Mouse (Mus musculus) forebrain, embryonic 12.5 days (tissue): ENCODE data around the gene Gm266. TPM values are rescaled to one million over a fixed set of nuclear protein-coding genes. Genes with fewer than 3 reads are reported as not detected.
A peak's percentile ranks its signal among the peaks of the same experiment; 100 is the strongest.
"Not testable (repeated sequence)": the region's sequence is repeated elsewhere in the genome, so short reads cannot be mapped to it uniquely, and the experiment has no call there.

Source experiments
- ATAC-seq: fragments of 200-750 bp; cut with Nextera tagmentation; 2 replicates; pipeline ENCODE4 v1.8.0; 2017; ENCODE audit warnings: moderate TSS enrichment; ENCODE audit not compliant: low FRiP score
- H3K27ac ChIP-seq: fragments of 300-500 bp; sonication (generic); 2 replicates; pipeline ENCODE4 v1.5.1; 2016; ENCODE audit warnings: mild to moderate bottlenecking
- H3K27me3 ChIP-seq: fragments of 300-500 bp; sonication (generic); 2 replicates; pipeline ENCODE4 v1.6.1; 2016; ENCODE audit warnings: mild to moderate bottlenecking
- H3K36me3 ChIP-seq: fragments of 300-500 bp; sonication (generic); replicated peaks from 2 replicates; pipeline ENCODE4 v1.6.1; 2016; ENCODE audit warnings: mild to moderate bottlenecking
- H3K4me1 ChIP-seq: fragments of 300-500 bp; sonication (generic); 2 replicates; pipeline ENCODE4 v1.6.1; 2016
- H3K4me2 ChIP-seq: fragments of 300-500 bp; sonication (generic); 2 replicates; pipeline ENCODE4 v1.6.1; 2016; ENCODE audit warnings: mild to moderate bottlenecking, moderate library complexity
- H3K4me3 ChIP-seq: fragments of 300-500 bp; sonication (generic); replicated peaks from 2 replicates; pipeline ENCODE4 v1.5.1; 2016; ENCODE audit warnings: mild to moderate bottlenecking
- H3K9ac ChIP-seq: fragments of 300-500 bp; sonication (generic); 2 replicates; pipeline ENCODE4 v1.6.1; 2016; ENCODE audit warnings: mild to moderate bottlenecking
- H3K9me3 ChIP-seq: fragments of 300-500 bp; sonication (generic); 2 replicates; pipeline ENCODE4 v1.6.1; 2016
- WGBS: fragments of 180-500 bp; shearing (Covaris S2); methylation state at CpG from one replicate; pipeline ENCODE4 v1.1.7; 2016; 5-methylcytosine and 5-hydroxymethylcytosine counted together
- polyA plus RNA-seq: library from polyadenylated mRNA; unstranded; fragments of >200 nt; fragmentation: Nextera tagmentation; extraction: Ambion mirVana; gene quantifications from 2 replicates; pipeline ENCODE4 v1.2.1, GENCODE M21; 2016

The Gm266 gene
- polyA plus RNA-seq, 1 experiment from 2014 or later, result 3.5 TPM

DNA sequence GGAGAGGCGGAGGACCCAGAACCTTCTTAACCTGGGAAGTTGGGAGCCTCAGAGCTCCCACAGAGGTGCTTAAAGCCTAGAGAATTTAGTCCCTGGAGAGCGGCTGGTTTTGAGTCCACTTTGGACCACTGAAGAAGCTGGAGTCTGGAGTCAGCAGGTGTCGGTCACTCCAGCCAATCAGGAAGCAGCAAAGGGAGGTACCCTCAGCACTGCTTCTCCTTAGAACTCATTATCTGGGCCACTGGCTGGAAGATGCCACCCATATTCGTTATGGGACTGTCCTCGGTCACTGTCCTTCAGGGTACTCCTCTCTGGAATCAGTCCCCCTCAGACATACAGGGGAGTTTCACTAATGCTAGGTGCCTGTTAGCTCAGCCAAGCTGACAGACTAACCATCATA lies 30.3 kb upstream of the Gm266 start:
- no peaks in the 10 kb centered on the region for H3K4me1 ChIP-seq
- H3K36me3 ChIP-seq, result no peaks in the 10 kb centered on the region
- ATAC-seq, result no peak
- H3K27me3 ChIP-seq, result no peaks in the 10 kb centered on the region
- H3K4me3 ChIP-seq, result no peak overlapping the region
- H3K9me3 ChIP-seq, result 0 out of 2 replicates have a peak, but pooled peaks cover 4% of the 10 kb centered on the region
- 88% methylated on average over 5 of the region's 5 CpGs for WGBS
- no peak overlapping the region for H3K27ac ChIP-seq
- no peak overlapping the region for H3K9ac ChIP-seq
- no peak overlapping the region for H3K4me2 ChIP-seq

DNA sequence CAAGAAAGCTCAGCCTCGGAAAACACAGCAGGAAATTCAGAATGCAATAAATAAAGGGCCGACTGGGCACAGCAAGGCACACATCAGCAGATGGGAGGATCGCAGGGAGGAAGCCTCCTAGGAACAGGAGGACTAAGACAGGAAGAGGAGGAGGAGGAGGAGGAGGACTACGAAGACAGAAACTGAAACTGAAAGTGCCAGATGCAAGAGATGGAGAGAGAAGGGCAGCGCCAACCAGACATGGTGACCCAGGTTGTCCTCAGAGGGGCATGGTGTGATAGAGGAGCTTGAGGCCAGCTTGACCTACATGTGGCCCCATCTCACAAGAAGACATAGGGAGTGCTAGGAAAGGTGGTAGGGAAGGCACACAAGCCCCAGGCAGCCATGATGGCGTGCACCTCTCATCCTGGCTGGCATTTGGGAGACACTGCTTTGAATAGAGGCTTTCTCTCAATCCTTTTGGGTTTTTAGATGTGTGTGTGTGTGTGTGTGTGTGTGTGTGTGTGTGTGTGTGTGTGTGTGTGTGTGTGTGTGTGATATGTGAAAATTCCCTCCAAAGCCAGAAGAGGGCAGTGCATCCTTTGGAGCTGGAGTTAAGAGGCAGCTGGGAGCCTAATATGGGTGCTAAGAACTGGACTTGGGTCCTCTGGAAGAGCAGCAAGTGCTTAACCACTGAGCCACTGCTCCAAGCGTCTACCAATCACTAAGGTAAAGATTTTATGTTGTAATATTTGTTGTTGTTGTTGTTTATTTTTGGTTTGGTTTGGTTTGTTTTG lies 29.4 kb upstream of the Gm266 start:
- Histone ChIP-seq H3K9ac (no peak overlapping the region), H3K36me3 (no peaks in the 10 kb centered on the region), H3K4me3 (no peak overlapping the region), H3K27me3 (no peaks in the 10 kb centered on the region), H3K9me3 (0 out of 2 replicates have a peak, but pooled peaks cover 4% of the 10 kb centered on the region), H3K27ac (no peak overlapping the region), H3K4me2 (no peak overlapping the region), H3K4me1 (no peaks in the 10 kb centered on the region)
- no peak for ATAC-seq
- WGBS, result 91% methylated on average over 7 of the region's 7 CpGs

- H3K4me1 ChIP-seq, result no peaks in the 10 kb centered on the region
- H3K27ac ChIP-seq, result no peak overlapping the region
- no peak for ATAC-seq
- 0 out of 2 replicates have a peak, but pooled peaks cover 4% of the 10 kb centered on the region for H3K9me3 ChIP-seq
- H3K4me2 ChIP-seq, result no peak overlapping the region
- H3K27me3 ChIP-seq, result no peaks in the 10 kb centered on the region
- H3K4me3 ChIP-seq, result no peak overlapping the region
- H3K36me3 ChIP-seq, result no peaks in the 10 kb centered on the region
- 72% methylated on average over 7 of the region's 7 CpGs for WGBS
- no peak overlapping the region for H3K9ac ChIP-seq
Observed at GRCm38 (mm10) chr12:111514231-111514792, 28.7 kb upstream of the Gm266 start.

- Histone ChIP-seq H3K4me1 (no peaks in the 10 kb centered on the region), H3K27me3 (no peaks in the 10 kb centered on the region), H3K36me3 (no peaks in the 10 kb centered on the region), H3K4me2 (no peak overlapping the region), H3K4me3 (no peak overlapping the region), H3K9ac (no peak overlapping the region), H3K27ac (no peak overlapping the region), H3K9me3 (0 out of 2 replicates have a peak, but pooled peaks cover 4% of the 10 kb centered on the region)
- 82% methylated on average over 5 of the region's 5 CpGs for WGBS
- ATAC-seq, result no peak
Observed at GRCm38 (mm10) chr12:111513673-111514072, 28.1 kb upstream of the Gm266 start.

- no peak overlapping the region for H3K4me2 ChIP-seq
- no peak overlapping the region for H3K4me3 ChIP-seq
- WGBS, result 87% methylated on average over 12 of the region's 12 CpGs
- H3K4me1 ChIP-seq, result no peaks in the 10 kb centered on the region
- 0 out of 2 replicates have a peak, but pooled peaks cover 4% of the 10 kb centered on the region for H3K9me3 ChIP-seq
- H3K27me3 ChIP-seq, result no peaks in the 10 kb centered on the region
- no peak overlapping the region for H3K9ac ChIP-seq
- H3K27ac ChIP-seq, result no peak overlapping the region
- no peak for ATAC-seq
- H3K36me3 ChIP-seq, result no peaks in the 10 kb centered on the region
Observed at GRCm38 (mm10) chr12:111512572-111513063, 27.0 kb upstream of the Gm266 start.

DNA sequence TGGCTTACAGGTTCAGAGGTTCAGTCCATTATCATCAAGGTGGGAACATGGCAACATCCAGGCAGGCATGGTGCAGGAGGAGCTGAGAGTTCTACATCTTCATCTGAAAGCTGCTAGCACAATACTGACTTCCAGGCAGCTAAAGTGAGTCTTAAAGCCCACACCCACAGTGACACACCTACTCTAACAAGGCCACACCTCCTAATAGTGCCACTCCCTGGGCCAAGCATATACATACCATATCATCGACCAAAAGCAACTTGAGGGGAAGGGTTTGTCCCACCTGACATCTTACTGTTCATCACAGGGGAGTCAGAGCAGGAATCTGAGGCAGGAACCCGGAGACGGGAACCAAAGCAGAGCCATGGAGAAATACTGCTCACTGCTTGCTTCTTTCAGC lies 22.8 kb upstream of the Gm266 start:
- H3K4me2 ChIP-seq, H3K4me1 ChIP-seq, H3K4me3 ChIP-seq, H3K27ac ChIP-seq, H3K9ac ChIP-seq, H3K27me3 ChIP-seq, ATAC-seq, H3K9me3 ChIP-seq, H3K36me3 ChIP-seq: not testable (repeated sequence)
- WGBS, result 78% methylated on average over 3 of the region's 3 CpGs

DNA sequence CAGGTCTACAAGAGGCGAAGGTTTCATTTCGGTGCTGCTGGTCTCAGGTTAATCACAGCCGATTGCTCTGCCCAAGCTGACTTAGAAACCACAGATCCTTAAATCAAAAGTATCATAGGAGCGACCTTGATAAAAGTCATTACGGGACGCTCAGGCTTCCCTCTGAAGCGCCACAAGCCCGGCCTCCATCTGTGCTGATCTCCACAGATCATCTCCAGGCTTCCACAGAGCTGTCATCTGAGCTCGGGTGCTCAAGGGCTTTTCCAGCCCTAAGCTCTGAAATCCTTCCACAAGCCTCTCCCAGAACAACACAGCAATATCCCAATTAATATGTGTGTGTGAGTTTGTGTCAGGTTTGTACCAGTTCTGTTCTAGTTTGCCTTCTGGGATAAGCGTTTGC lies 22.3 kb upstream of the Gm266 start:
- Histone ChIP-seq H3K9me3 (no peaks in the 10 kb centered on the region), H3K4me2 (no peak overlapping the region), H3K4me1 (peaks cover 8% of the 10 kb centered on the region; the same call in 1 of the 2 replicates), H3K36me3 (no peaks in the 10 kb centered on the region), H3K9ac (no peak overlapping the region), H3K27me3 (peaks cover 8% of the 10 kb centered on the region; the same call in 1 of the 2 replicates), H3K4me3 (no peak overlapping the region), H3K27ac (no peak overlapping the region)
- 91% methylated on average over 10 of the region's 10 CpGs for WGBS
- no peak for ATAC-seq

DNA sequence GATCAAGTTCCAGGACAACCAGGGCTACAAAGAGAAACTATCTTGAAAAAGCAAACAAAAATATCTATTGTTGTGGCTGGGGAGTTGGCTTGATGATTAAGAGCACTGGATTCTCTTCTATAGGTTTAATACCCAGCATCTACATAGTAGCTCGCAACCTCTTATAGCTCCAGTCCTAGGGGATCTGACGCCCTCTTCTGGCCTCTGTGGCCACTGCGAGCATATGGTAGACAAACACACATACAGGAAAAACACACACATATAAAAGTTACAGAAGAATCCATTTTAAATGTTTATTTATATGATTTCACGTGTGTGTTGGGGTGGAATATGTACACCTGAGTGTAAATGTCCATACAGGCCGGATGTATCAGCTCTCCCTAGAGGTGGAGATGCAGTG lies 21.4 kb upstream of the Gm266 start:
- no peaks in the 10 kb centered on the region for H3K36me3 ChIP-seq
- no peak overlapping the region for H3K4me2 ChIP-seq
- peaks cover 8% of the 10 kb centered on the region; the same call in 1 of the 2 replicates for H3K27me3 ChIP-seq
- H3K4me1 ChIP-seq, result peaks cover 8% of the 10 kb centered on the region; the same call in 1 of the 2 replicates
- ATAC-seq, result no peak
- no peak overlapping the region for H3K27ac ChIP-seq
- WGBS, result 62% methylated on average over 5 of the region's 5 CpGs
- no peak overlapping the region for H3K9ac ChIP-seq
- H3K4me3 ChIP-seq, result no peak overlapping the region
- no peaks in the 10 kb centered on the region for H3K9me3 ChIP-seq

DNA sequence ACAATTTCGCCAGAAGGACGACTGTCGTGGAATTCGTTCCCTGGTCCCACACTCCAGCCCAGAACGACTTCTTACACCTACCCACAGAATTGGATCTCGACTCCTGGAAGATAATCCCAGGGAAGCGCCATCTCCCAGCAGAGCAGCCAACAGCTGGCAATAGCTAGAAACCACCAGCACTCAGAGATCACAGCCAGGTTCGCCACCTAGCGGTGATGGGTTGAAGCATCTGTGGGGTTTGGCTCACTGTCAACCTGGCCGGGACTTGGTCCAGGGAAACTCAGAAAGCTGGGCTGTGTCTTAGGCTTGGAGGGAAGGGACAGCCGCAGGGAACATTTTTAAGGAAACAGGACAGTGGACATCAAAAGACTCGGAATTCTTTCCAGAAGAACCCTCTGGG lies 19.3 kb upstream of the Gm266 start:
- Histone ChIP-seq H3K27me3 (peaks cover 8% of the 10 kb centered on the region; the same call in 1 of the 2 replicates), H3K4me1 (peaks cover 21% of the 10 kb centered on the region), H3K4me2 (peak overlapping the region; percentile 38), H3K9me3 (no peaks in the 10 kb centered on the region), H3K27ac (no peak overlapping the region), H3K4me3 (peak overlapping the region; percentile 23; the same call in 1 of the 2 replicates), H3K9ac (no peak overlapping the region), H3K36me3 (no peaks in the 10 kb centered on the region)
- ATAC-seq, result peak; percentile 64; the same call in 1 of the 2 replicates
- WGBS, result 6% methylated on average over 12 of the region's 12 CpGs

DNA sequence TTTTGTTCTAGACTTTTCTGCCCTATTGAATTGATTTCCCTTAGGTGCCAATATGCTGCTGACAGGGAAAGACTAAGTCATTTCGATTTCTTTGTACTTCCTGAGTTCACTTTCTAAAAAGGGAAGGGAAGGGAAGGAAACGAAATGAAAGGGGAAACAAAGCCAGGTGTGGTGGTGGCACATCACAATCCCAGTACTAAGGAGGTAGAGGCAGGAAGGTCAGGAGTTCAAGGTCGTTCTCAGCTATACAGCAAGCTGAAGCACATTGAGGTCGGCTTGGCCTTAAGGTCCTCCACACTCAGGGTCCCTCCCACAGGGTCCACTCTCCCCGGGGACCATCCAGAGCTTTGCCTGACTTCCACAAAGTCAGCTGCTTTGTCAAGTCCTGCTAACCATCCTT lies 17.9 kb upstream of the Gm266 start:
- Histone ChIP-seq H3K4me3 (no peak overlapping the region), H3K36me3 (no peaks in the 10 kb centered on the region), H3K27me3 (peaks cover 8% of the 10 kb centered on the region; the same call in 1 of the 2 replicates), H3K4me2 (no peak overlapping the region), H3K9ac (no peak overlapping the region), H3K9me3 (no peaks in the 10 kb centered on the region), H3K27ac (no peak overlapping the region), H3K4me1 (peaks cover 27% of the 10 kb centered on the region)
- ATAC-seq, result no peak
- WGBS, result 85% methylated on average over 5 of the region's 5 CpGs

GRCm38 (mm10) chr12:111503063-111503567 lies 17.5 kb upstream of the Gm266 start:
- Histone ChIP-seq H3K27me3 (peaks cover 8% of the 10 kb centered on the region; the same call in 1 of the 2 replicates), H3K36me3 (no peaks in the 10 kb centered on the region), H3K27ac (no peak overlapping the region), H3K9me3 (no peaks in the 10 kb centered on the region), H3K4me2 (no peak overlapping the region), H3K4me1 (peaks cover 27% of the 10 kb centered on the region), H3K9ac (no peak overlapping the region), H3K4me3 (no peak overlapping the region)
- 89% methylated on average over 12 of the region's 12 CpGs for WGBS
- no peak for ATAC-seq

DNA sequence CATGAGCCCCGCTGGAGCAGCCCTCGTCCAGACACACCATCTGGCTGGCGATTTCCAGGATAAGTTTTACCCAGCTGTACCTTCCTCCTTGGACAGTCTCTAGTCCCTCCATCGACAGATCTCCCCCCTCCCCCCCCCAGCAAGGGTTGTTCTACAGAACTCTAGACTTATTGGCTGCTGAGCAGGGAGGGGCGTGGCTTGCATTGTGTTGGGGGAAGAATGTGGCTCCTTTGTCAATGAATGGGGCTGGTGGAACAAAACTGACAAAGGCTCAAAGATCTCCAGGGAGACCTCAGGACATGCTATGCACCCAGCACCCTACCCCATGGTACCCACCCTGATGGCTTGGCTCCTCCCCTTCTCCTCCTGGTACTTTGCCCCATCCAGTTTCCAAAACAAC lies 15.1 kb upstream of the Gm266 start:
- H3K9ac ChIP-seq, result no peak overlapping the region
- peak overlapping the region; percentile 38; the same call in 1 of the 2 replicates for H3K27ac ChIP-seq

More for the DNA sequence above, 15.1 kb upstream of the Gm266 start:
- 13% methylated on average over 5 of the region's 5 CpGs for WGBS
- H3K36me3 ChIP-seq, result no peaks in the 10 kb centered on the region
- H3K9me3 ChIP-seq, result 0 out of 2 replicates have a peak, but pooled peaks cover 3% of the 10 kb centered on the region
- H3K4me2 ChIP-seq, result peak overlapping the region; percentile 35
- H3K27me3 ChIP-seq, result peaks cover 8% of the 10 kb centered on the region; the same call in 1 of the 2 replicates
- ATAC-seq, result peak; percentile 85
- H3K4me1 ChIP-seq, result peaks cover 27% of the 10 kb centered on the region
- peak overlapping the region; percentile 9; the same call in 1 of the 2 replicates for H3K4me3 ChIP-seq
